Mouse (Mus musculus): ENCODE results near the gene Gemin4. TPM values are rescaled to one million over a fixed set of nuclear protein-coding genes. Genes with fewer than 3 reads are reported as not detected.

Gene Gemin4
- total RNA-seq, 4 experiments from 2014 or later, result 2.0 to 4.3 (median 3.6) TPM

Other genes with a start within 250 kb of the Gemin4 start
- not detected for gene 1700016K19Rik, start 217.8 kb downstream of the Gemin4 start, total RNA-seq (2022)
- gene Rflnb, start 189.9 kb downstream of the Gemin4 start, total RNA-seq (2022), result 10 to 100 TPM in 1 of 4 experiments, 1 to 10 TPM in 3; 7.4 to 13.4 (median 9.2) TPM
- gene Vps53, start 38.0 kb downstream of the Gemin4 start, total RNA-seq (2022), result 10 to 100 TPM; 19.6 to 22.5 (median 21.5) TPM
- gene Fam57a, start 38.0 kb downstream of the Gemin4 start, total RNA-seq (2022), result 1 to 10 TPM in 2 of 4 experiments, under 1 TPM in 2; 0.88 to 2.3 (median 1.1) TPM
- not detected for gene Dbil5, start 56 bp downstream of the Gemin4 start, total RNA-seq (2022)
- 10 to 100 TPM; 12.8 to 14.7 (median 13.1) TPM for gene Mrm3, start 26.1 kb upstream of the Gemin4 start, total RNA-seq (2022)
- gene Glod4, start 26.1 kb upstream of the Gemin4 start, total RNA-seq (2022), result 10 to 100 TPM; 22.0 to 24.5 (median 22.7) TPM
- 10 to 100 TPM; 41.5 to 47.7 (median 43.3) TPM for gene Nxn, start 181.5 kb upstream of the Gemin4 start, total RNA-seq (2022)
- 10 to 100 TPM; 31.6 to 45.2 (median 39.6) TPM for gene Timm22, start 189.3 kb upstream of the Gemin4 start, total RNA-seq (2022)

Measured in gastrocnemius, adult 8-10 months (tissue).